Mouse (Mus musculus): ENCODE measurements at regions not wholly inside any gene's neighbourhood (a gene's known extent, or its start where the extent isn't known, plus 50 kb on each side); places are given as distances from the start of the nearest gene placed in this dataset.

GRCm38 (mm10) chr2:117474885-117475542 is 132.2 kb upstream of the Rasgrp1 start:
- TF ChIP-seq CTCF (IDR thresholded peaks at IDR 0.05; ENCODE audit: extremely low read depth, insufficient read depth, insufficient read length, insufficient replicate concordance), result no peak
- no peak for TF ChIP-seq POLR2A (IDR thresholded peaks at IDR 0.05; ENCODE audit: low read depth, low read length)

Data from spleen, adult 2 months (tissue).